Mouse (Mus musculus): ENCODE measurements at regions not wholly inside any gene's neighbourhood (a gene's known extent, or its start where the extent isn't known, plus 50 kb on each side); places are given as distances from the start of the nearest gene placed in this dataset.

DNA sequence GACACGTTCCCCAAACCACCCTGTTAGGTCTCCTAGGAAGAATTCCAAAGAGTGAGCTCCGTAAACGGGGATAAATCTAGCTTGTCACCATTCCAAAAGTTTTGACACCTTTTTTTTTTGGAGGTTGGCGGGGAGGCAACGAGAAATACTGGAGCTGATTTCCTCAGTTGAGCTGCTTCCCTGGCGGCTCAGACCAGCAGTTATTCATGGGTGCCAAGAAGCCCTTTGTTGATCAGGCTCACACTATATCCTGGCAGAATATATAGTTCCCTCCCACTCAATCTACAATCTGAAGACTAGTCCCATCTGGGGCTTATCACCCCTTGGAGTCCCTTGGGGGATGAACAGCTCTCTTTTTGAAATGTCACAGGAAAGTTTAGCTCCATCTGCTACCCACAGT is 77.5 kb upstream of the Tiam2 start:
- H3K36me3 ChIP-seq (ENCODE audit: control insufficient read depth, insufficient read depth, low read length): 0 out of 2 replicates have a peak, but pooled peaks cover 4% of the 10 kb centered on the region
- TF ChIP-seq POLR2A (IDR thresholded peaks at IDR 0.05; ENCODE audit: borderline replicate concordance, extremely low read depth, insufficient read depth, insufficient read length): no peak
- no peaks in the 10 kb centered on the region for H3K4me1 ChIP-seq (ENCODE audit: control insufficient read depth, insufficient read depth, low read length)
- no peaks in the 10 kb centered on the region for H3K27me3 ChIP-seq (ENCODE audit: control insufficient read depth, insufficient read depth, low read length)
- no peak for ATAC-seq (ENCODE audit: low FRiP score, low read depth)
- WGBS: 48% methylated on average over 6 of the region's 6 CpGs
- H3K4me2 ChIP-seq (replicated peaks; ENCODE audit: low read depth, low read length, severe bottlenecking): no peak overlapping the region
- H3K9ac ChIP-seq (ENCODE audit: low read depth, low read length, severe bottlenecking): no peak overlapping the region
- no peak overlapping the region for H3K4me3 ChIP-seq (replicated peaks; ENCODE audit: low read length)
- H3K9me3 ChIP-seq (ENCODE audit: control insufficient read depth, low read length): no peaks in the 10 kb centered on the region
- no peak overlapping the region for H3K27ac ChIP-seq (replicated peaks; ENCODE audit: low read depth, low read length)
- no peak for DNase-seq (ENCODE audit: low spot score)

DNA sequence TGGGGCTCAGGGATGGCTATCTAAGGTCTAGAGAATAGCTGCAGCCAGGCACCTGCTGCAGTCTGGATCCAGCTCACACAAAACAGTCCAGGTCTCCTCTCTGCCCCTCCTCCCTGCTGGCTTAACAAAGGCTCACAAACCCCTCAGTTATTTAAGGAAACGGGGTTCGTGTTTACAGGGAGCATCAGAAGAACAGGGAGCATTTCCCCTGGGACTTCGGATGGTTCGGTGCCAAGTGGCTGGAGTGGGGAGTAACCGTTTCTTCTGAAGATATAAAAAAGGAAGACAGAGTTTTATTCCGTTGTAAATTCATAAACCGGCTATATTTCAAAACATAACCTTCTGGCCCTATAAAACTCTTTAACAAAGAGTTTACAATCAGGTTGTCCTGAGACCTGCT is 77.1 kb upstream of the Tiam2 start:
- no peak for ATAC-seq (ENCODE audit: low FRiP score, low read depth)
- no peak overlapping the region for H3K9ac ChIP-seq (ENCODE audit: low read depth, low read length, severe bottlenecking)
- no peaks in the 10 kb centered on the region for H3K27me3 ChIP-seq (ENCODE audit: control insufficient read depth, insufficient read depth, low read length)
- no peak overlapping the region for H3K4me3 ChIP-seq (replicated peaks; ENCODE audit: low read length)
- H3K4me2 ChIP-seq (replicated peaks; ENCODE audit: low read depth, low read length, severe bottlenecking): no peak overlapping the region
- DNase-seq (ENCODE audit: low spot score): no peak
- 49% methylated on average over 7 of the region's 7 CpGs for WGBS
- 0 out of 2 replicates have a peak, but pooled peaks cover 3% of the 10 kb centered on the region for H3K36me3 ChIP-seq (ENCODE audit: control insufficient read depth, insufficient read depth, low read length)
- no peak for TF ChIP-seq POLR2A (IDR thresholded peaks at IDR 0.05; ENCODE audit: borderline replicate concordance, extremely low read depth, insufficient read depth, insufficient read length)
- H3K4me1 ChIP-seq (ENCODE audit: control insufficient read depth, insufficient read depth, low read length): no peaks in the 10 kb centered on the region
- H3K9me3 ChIP-seq (ENCODE audit: control insufficient read depth, low read length): no peaks in the 10 kb centered on the region
- H3K27ac ChIP-seq (replicated peaks; ENCODE audit: low read depth, low read length): no peak overlapping the region

DNA sequence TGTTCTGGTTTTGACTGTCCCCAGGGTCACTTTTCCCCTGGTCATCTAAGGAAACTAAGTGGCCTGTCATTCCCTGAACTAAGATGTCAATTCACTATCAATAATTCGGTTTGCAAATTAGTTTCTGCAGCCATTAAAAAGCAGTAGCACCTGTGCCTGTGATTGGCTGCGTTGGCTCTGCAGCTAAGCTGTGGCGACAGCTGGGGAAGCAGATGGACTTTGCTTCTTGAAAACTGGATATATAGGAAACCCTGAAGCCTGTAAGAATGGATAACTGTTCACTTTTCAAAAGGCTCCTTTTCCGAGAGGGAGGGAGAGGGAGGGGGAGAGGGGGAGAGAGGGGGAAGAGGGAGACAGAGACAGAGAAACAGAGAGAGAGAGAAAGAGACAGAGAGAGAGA is 75.2 kb upstream of the Tiam2 start:
- TF ChIP-seq POLR2A (IDR thresholded peaks at IDR 0.05; ENCODE audit: borderline replicate concordance, extremely low read depth, insufficient read depth, insufficient read length): no peak
- Histone ChIP-seq H3K4me2 (replicated peaks; ENCODE audit: low read depth, low read length, severe bottlenecking) (no peak overlapping the region), H3K27ac (replicated peaks; ENCODE audit: low read depth, low read length) (no peak overlapping the region), H3K27me3 (ENCODE audit: control insufficient read depth, insufficient read depth, low read length) (no peaks in the 10 kb centered on the region), H3K9ac (ENCODE audit: low read depth, low read length, severe bottlenecking) (no peak overlapping the region), H3K36me3 (ENCODE audit: control insufficient read depth, insufficient read depth, low read length) (no peaks in the 10 kb centered on the region), H3K4me1 (ENCODE audit: control insufficient read depth, insufficient read depth, low read length) (no peaks in the 10 kb centered on the region), H3K9me3 (ENCODE audit: control insufficient read depth, low read length) (no peaks in the 10 kb centered on the region), H3K4me3 (replicated peaks; ENCODE audit: low read length) (no peak overlapping the region)
- ATAC-seq (ENCODE audit: low FRiP score, low read depth) (no peak), DNase-seq (ENCODE audit: low spot score) (no peak)
- WGBS: 86% methylated on average over 4 of the region's 4 CpGs

DNA sequence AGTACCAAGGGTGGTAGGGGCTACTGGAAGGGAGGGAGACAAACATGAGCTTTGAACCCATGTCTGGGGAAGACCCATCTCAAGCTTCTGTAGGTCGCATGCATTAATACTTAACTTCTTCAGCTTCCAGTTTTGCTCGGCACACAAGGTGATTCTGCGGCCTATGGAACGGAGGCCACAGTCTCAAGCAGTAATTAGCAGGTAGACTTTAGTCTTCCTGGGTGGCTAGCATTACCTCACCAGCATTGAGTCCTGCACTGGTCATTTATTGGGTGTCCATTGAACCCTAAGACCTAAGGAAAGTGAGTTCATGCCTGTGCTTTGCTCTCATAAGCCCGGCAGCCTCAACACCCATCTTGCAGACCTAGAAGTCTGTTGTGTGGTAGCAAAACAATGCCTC is 74.4 kb upstream of the Tiam2 start:
- Histone ChIP-seq H3K36me3 (ENCODE audit: control insufficient read depth, insufficient read depth, low read length) (no peaks in the 10 kb centered on the region), H3K9me3 (ENCODE audit: control insufficient read depth, low read length) (no peaks in the 10 kb centered on the region), H3K4me2 (replicated peaks; ENCODE audit: low read depth, low read length, severe bottlenecking) (no peak overlapping the region), H3K9ac (ENCODE audit: low read depth, low read length, severe bottlenecking) (no peak overlapping the region), H3K4me1 (ENCODE audit: control insufficient read depth, insufficient read depth, low read length) (no peaks in the 10 kb centered on the region), H3K4me3 (replicated peaks; ENCODE audit: low read length) (no peak overlapping the region), H3K27me3 (ENCODE audit: control insufficient read depth, insufficient read depth, low read length) (no peaks in the 10 kb centered on the region), H3K27ac (replicated peaks; ENCODE audit: low read depth, low read length) (no peak overlapping the region)
- 91% methylated on average over 5 of the region's 5 CpGs for WGBS
- ATAC-seq (ENCODE audit: low FRiP score, low read depth) (no peak), DNase-seq (ENCODE audit: low spot score) (no peak)
- no peak for TF ChIP-seq POLR2A (IDR thresholded peaks at IDR 0.05; ENCODE audit: borderline replicate concordance, extremely low read depth, insufficient read depth, insufficient read length)

DNA sequence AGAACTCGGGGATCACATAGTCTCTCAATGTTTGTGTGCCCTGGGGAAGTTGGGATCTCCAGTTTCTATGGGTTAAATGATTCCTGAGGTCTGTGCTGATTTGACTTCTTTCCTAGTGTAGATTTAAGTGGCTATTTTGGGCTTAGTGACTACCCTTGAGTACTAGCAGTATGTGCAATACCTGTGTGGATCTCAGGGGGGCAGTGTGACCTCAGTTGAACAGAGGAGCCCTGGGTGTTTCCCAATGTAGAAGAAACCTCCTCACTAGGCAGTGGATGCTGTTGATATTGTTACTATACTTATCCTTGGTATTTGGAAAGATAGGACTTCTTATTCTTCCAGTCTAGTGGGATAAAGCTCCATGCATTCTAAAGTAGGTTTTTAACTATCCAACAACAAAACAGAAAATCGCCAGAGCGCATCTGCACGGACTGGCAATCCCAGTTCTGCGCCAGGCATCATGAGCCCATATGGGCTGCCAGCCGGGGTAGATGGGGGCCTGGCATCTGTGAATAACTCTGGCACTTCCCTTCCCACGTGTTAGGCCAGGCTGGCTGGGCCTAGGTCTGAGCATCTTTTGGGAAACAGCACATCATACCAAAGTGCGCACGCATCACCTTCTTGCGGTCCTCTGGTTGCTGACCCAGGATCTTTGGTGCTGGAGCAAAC is 72.7 kb upstream of the Tiam2 start:
- Histone ChIP-seq H3K9me3 (ENCODE audit: control insufficient read depth, low read length) (no peaks in the 10 kb centered on the region), H3K27me3 (ENCODE audit: control insufficient read depth, insufficient read depth, low read length) (no peaks in the 10 kb centered on the region), H3K36me3 (ENCODE audit: control insufficient read depth, insufficient read depth, low read length) (0 out of 2 replicates have a peak, but pooled peaks cover 4% of the 10 kb centered on the region), H3K4me2 (replicated peaks; ENCODE audit: low read depth, low read length, severe bottlenecking) (no peak overlapping the region), H3K4me1 (ENCODE audit: control insufficient read depth, insufficient read depth, low read length) (no peaks in the 10 kb centered on the region), H3K27ac (replicated peaks; ENCODE audit: low read depth, low read length) (no peak overlapping the region), H3K9ac (ENCODE audit: low read depth, low read length, severe bottlenecking) (no peak overlapping the region), H3K4me3 (replicated peaks; ENCODE audit: low read length) (no peak overlapping the region)
- ATAC-seq (ENCODE audit: low FRiP score, low read depth) (no peak), DNase-seq (ENCODE audit: low spot score) (no peak)
- WGBS: 91% methylated on average over 10 of the region's 10 CpGs
- no peak for TF ChIP-seq POLR2A (IDR thresholded peaks at IDR 0.05; ENCODE audit: borderline replicate concordance, extremely low read depth, insufficient read depth, insufficient read length)

All from limb, embryonic 14.5 days (tissue).